Mouse (Mus musculus): ENCODE results near the gene Pbx3. TPM values are rescaled to one million over a fixed set of nuclear protein-coding genes. Genes with fewer than 3 reads are reported as not detected.

The Pbx3 gene
- polyA plus RNA-seq, 1 experiment from 2014 or later: 20.8 TPM

DNA sequence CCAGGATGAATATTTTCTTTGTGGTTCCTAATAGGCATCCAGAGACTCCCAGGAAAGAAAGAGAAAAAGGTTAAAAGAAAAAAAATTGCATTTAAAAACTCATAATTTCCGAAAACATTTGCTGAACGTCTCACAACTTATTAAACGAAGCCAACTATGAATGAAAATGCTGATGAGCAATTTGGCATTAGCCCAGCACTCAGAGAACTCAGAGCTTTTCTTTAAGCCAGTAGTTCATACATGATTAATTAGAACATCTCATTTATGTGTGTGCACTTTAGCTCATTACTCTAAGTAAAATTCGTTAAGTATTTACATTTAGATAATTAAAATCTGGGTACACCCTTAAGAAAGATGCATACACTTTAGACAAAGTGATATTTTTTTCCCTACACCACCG is 155.3 kb downstream of the Pbx3 start:
- no peak overlapping the region for H3K4me3 ChIP-seq (replicated peaks; ENCODE audit: low read length)
- no peak for ATAC-seq (ENCODE audit: insufficient read depth, low FRiP score)
- no peaks in the 10 kb centered on the region for H3K4me1 ChIP-seq (ENCODE audit: control insufficient read depth, insufficient read depth, low read length)
- H3K9ac ChIP-seq (ENCODE audit: low read length): no peak overlapping the region
- H3K36me3 ChIP-seq (ENCODE audit: control insufficient read depth, insufficient read depth, low read length): no peaks in the 10 kb centered on the region
- no peak overlapping the region for H3K27ac ChIP-seq (ENCODE audit: low read length)
- no peak overlapping the region for H3K4me2 ChIP-seq (ENCODE audit: low read depth, low read length)
- no peaks in the 10 kb centered on the region for H3K27me3 ChIP-seq (ENCODE audit: control insufficient read depth, insufficient read depth, low read length)
- WGBS: 71% methylated on average over 5 of the region's 5 CpGs
- no peaks in the 10 kb centered on the region for H3K9me3 ChIP-seq (replicated peaks; ENCODE audit: control insufficient read depth, low read length)

DNA sequence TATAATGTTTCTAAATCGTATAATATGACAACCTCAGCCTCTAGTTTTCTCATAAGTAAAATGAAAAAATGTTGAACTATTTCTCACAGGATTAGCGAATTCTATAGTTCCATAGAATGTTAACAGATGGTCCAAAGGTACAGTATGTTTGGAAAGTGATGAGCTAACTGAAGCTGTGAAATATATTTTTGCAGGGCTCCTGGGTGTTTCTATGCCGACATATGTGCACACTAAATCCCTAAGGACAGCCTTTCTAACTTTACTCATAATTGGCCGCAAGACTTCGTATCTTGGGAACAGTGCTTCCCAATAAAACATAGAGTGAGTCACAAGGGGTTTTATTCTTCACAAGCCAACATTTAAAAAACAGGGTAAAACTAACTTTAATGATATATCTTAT is 157.4 kb downstream of the Pbx3 start:
- H3K4me3 ChIP-seq (replicated peaks; ENCODE audit: low read length): no peak overlapping the region
- H3K4me1 ChIP-seq (ENCODE audit: control insufficient read depth, insufficient read depth, low read length): no peaks in the 10 kb centered on the region
- H3K4me2 ChIP-seq (ENCODE audit: low read depth, low read length): no peak overlapping the region
- 80% methylated on average over 5 of the region's 5 CpGs for WGBS
- no peak overlapping the region for H3K27ac ChIP-seq (ENCODE audit: low read length)
- no peaks in the 10 kb centered on the region for H3K9me3 ChIP-seq (replicated peaks; ENCODE audit: control insufficient read depth, low read length)
- H3K9ac ChIP-seq (ENCODE audit: low read length): no peak overlapping the region
- no peaks in the 10 kb centered on the region for H3K36me3 ChIP-seq (ENCODE audit: control insufficient read depth, insufficient read depth, low read length)
- ATAC-seq (ENCODE audit: insufficient read depth, low FRiP score): no peak
- H3K27me3 ChIP-seq (ENCODE audit: control insufficient read depth, insufficient read depth, low read length): no peaks in the 10 kb centered on the region

DNA sequence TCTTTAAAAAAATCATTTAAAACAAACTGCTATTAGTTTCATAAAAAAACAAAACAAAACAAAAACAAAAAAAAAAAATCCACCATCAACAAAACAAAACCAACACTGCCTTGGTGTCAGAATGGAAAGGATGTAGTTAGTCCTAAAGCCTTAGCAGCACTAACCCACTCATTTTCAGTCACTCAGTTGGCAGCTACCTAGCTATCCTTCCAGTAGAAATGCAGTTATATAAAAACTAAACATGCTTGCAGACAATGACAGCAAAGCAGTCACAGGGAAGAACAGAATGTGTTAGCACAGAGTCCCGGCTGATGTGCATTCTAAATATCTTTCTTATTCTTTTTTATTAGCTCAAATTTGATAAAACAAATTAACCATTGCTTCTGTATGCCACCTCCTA is 160.5 kb downstream of the Pbx3 start:
- no peak for ATAC-seq (ENCODE audit: insufficient read depth, low FRiP score)
- Histone ChIP-seq H3K9ac (ENCODE audit: low read length) (no peak overlapping the region), H3K27me3 (ENCODE audit: control insufficient read depth, insufficient read depth, low read length) (no peaks in the 10 kb centered on the region), H3K27ac (ENCODE audit: low read length) (no peak overlapping the region), H3K36me3 (ENCODE audit: control insufficient read depth, insufficient read depth, low read length) (no peaks in the 10 kb centered on the region), H3K4me3 (replicated peaks; ENCODE audit: low read length) (no peak overlapping the region), H3K4me2 (ENCODE audit: low read depth, low read length) (no peak overlapping the region), H3K9me3 (replicated peaks; ENCODE audit: control insufficient read depth, low read length) (no peaks in the 10 kb centered on the region), H3K4me1 (ENCODE audit: control insufficient read depth, insufficient read depth, low read length) (no peaks in the 10 kb centered on the region)
- 90% methylated on average over 1 of the region's 1 CpGs for WGBS

DNA sequence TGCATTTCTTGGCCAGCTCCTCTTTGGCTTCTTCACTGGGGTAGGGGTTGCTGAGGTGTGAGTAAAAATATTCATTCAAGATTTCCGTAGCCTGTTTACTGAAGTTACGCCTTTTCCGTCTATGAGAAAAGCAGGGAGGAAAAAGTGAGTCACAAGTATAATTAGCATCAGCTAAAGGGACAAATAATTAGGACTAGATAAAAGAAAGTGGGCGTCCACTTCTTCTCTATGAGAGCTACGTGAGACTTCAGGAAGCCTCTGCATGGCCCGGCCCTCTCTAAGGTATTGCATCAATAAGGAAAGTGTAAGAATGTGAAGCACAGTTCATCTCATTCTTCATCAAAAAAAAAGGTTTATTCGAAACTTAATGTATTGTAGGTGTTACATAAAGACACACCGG is 168.1 kb downstream of the Pbx3 start:
- Histone ChIP-seq H3K9ac (ENCODE audit: low read length) (no peak overlapping the region), H3K4me3 (replicated peaks; ENCODE audit: low read length) (no peak overlapping the region), H3K4me2 (ENCODE audit: low read depth, low read length) (no peak overlapping the region), H3K36me3 (ENCODE audit: control insufficient read depth, insufficient read depth, low read length) (peaks cover 8% of the 10 kb centered on the region; the same call in 1 of the 2 replicates), H3K9me3 (replicated peaks; ENCODE audit: control insufficient read depth, low read length) (no peaks in the 10 kb centered on the region), H3K27me3 (ENCODE audit: control insufficient read depth, insufficient read depth, low read length) (no peaks in the 10 kb centered on the region), H3K27ac (ENCODE audit: low read length) (no peak overlapping the region), H3K4me1 (ENCODE audit: control insufficient read depth, insufficient read depth, low read length) (no peaks in the 10 kb centered on the region)
- ATAC-seq (ENCODE audit: insufficient read depth, low FRiP score): no peak
- WGBS: 94% methylated on average over 8 of the region's 8 CpGs

DNA sequence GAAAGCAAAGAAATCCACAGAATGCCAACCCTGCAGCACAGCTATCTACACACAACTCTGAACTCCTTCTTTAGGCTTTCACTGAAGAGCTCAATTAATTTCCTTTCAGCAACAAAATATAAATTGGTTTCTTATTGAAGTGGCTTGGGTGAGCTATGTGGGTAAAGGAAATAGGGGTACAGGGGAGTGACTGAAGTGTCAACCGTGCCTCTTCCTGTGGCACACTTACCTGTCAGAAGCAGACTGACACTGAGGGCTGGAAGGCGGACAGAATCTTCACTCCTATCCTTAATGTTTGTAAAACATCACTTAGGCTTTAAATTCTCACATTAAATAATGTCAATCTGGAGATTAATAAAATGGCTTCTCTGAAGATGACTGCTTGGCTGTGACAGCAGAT is 168.6 kb downstream of the Pbx3 start:
- peaks cover 8% of the 10 kb centered on the region; the same call in 1 of the 2 replicates for H3K36me3 ChIP-seq (ENCODE audit: control insufficient read depth, insufficient read depth, low read length)
- H3K27ac ChIP-seq (ENCODE audit: low read length): no peak overlapping the region
- H3K27me3 ChIP-seq (ENCODE audit: control insufficient read depth, insufficient read depth, low read length): no peaks in the 10 kb centered on the region
- H3K9me3 ChIP-seq (replicated peaks; ENCODE audit: control insufficient read depth, low read length): no peaks in the 10 kb centered on the region
- no peak overlapping the region for H3K4me2 ChIP-seq (ENCODE audit: low read depth, low read length)
- no peaks in the 10 kb centered on the region for H3K4me1 ChIP-seq (ENCODE audit: control insufficient read depth, insufficient read depth, low read length)
- no peak overlapping the region for H3K4me3 ChIP-seq (replicated peaks; ENCODE audit: low read length)
- H3K9ac ChIP-seq (ENCODE audit: low read length): no peak overlapping the region
- no peak for ATAC-seq (ENCODE audit: insufficient read depth, low FRiP score)
- WGBS: 95% methylated on average over 2 of the region's 2 CpGs

DNA sequence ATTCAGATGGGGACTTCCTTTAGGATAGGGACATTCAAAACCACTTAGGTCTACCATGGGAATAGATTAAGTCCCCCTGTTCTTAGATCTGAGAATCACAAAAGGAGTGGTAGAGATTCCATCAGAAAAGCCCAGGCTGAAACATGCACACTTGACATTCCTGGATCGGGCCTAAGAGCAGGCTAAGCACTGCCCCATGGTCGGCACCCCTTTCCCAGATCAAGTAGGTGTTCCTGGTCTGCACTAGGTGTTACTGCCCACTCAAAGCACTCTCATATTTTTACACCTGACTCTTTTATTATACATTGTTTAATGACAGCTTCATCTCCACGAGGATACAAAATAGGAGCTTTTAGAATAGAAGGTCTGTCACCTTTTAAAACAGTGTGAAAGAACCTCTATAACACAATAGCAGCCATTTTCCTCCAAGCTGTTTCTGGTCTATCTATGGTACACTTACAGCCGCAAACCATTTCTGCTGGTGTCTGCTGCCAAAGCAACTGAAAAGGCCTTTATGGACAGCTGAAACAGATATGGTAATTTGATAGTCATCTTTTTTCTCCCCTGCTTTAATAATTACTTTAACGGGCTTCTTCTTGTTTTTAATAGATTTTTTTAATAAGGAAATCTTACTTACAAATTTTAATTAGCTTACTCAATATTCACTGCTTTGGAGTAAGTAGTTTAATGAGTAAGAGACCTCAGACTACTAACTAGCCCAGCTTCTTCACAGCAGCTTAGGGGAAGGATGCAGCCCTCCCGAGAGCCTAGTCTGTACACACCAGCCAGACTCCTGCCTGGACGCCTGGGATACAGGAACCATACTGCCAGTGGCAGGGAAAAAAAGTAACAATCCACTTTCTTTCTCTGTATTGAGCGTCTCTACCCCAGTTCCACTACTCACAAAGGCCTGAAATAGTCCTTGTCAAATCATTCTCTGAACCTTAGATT is 178.8 kb downstream of the Pbx3 start:
- no peaks in the 10 kb centered on the region for H3K4me1 ChIP-seq (ENCODE audit: control insufficient read depth, insufficient read depth, low read length)
- no peak overlapping the region for H3K4me2 ChIP-seq (ENCODE audit: low read depth, low read length)
- H3K27ac ChIP-seq (ENCODE audit: low read length): no peak overlapping the region
- H3K4me3 ChIP-seq (replicated peaks; ENCODE audit: low read length): no peak overlapping the region
- ATAC-seq (ENCODE audit: insufficient read depth, low FRiP score): no peak
- no peak overlapping the region for H3K9ac ChIP-seq (ENCODE audit: low read length)
- H3K9me3 ChIP-seq (replicated peaks; ENCODE audit: control insufficient read depth, low read length): no peaks in the 10 kb centered on the region
- H3K36me3 ChIP-seq (ENCODE audit: control insufficient read depth, insufficient read depth, low read length): no peaks in the 10 kb centered on the region
- WGBS: 73% methylated on average over 8 of the region's 8 CpGs
- H3K27me3 ChIP-seq (ENCODE audit: control insufficient read depth, insufficient read depth, low read length): no peaks in the 10 kb centered on the region

DNA sequence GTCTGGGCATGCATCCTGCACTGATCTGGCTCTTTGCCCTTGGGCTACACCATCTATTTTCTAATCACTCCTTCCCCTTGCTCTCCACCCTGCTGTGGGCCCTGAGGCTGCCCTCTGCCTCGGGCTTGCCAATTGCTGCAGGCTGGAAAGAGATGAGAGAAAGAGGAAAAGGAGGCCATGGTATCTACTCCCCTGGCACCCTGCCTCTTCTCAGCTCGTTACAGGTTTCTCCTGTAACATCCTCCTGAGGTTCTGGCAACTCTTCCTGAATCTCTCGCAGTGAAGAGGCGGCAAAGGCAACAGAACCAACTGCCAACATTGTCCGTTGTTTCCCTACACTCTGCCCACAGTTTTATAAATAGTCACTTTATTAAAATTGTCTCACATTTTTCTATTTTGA is 179.7 kb downstream of the Pbx3 start:
- H3K9ac ChIP-seq (ENCODE audit: low read length): no peak overlapping the region
- no peaks in the 10 kb centered on the region for H3K9me3 ChIP-seq (replicated peaks; ENCODE audit: control insufficient read depth, low read length)
- no peaks in the 10 kb centered on the region for H3K36me3 ChIP-seq (ENCODE audit: control insufficient read depth, insufficient read depth, low read length)
- H3K4me3 ChIP-seq (replicated peaks; ENCODE audit: low read length): no peak overlapping the region
- 84% methylated on average over 5 of the region's 5 CpGs for WGBS
- no peaks in the 10 kb centered on the region for H3K4me1 ChIP-seq (ENCODE audit: control insufficient read depth, insufficient read depth, low read length)
- H3K27ac ChIP-seq (ENCODE audit: low read length): no peak overlapping the region
- no peaks in the 10 kb centered on the region for H3K27me3 ChIP-seq (ENCODE audit: control insufficient read depth, insufficient read depth, low read length)
- H3K4me2 ChIP-seq (ENCODE audit: low read depth, low read length): no peak overlapping the region
- ATAC-seq (ENCODE audit: insufficient read depth, low FRiP score): no peak

DNA sequence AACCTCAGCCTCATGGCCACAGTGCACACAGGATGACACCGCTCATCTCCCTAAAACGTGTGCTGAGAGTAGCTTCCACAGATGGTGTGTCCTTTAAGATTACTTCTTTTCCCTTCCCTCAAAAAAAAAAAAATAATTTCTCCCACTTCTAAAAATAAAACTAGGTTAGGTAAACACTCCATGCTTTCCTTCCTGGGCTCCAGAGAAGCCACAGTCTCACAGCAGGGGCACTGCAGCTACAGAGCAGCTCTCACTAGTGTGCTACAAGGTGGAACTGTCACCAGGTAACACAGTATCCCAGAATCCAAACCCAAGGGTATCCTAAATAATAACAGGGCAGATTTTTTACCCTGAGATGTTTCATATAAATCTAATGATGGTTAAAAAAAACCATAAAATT is 185.6 kb downstream of the Pbx3 start:
- H3K9ac ChIP-seq (ENCODE audit: low read length): no peak overlapping the region
- H3K27me3 ChIP-seq (ENCODE audit: control insufficient read depth, insufficient read depth, low read length): no peaks in the 10 kb centered on the region
- H3K4me3 ChIP-seq (replicated peaks; ENCODE audit: low read length): no peak overlapping the region
- no peak overlapping the region for H3K27ac ChIP-seq (ENCODE audit: low read length)
- no peaks in the 10 kb centered on the region for H3K9me3 ChIP-seq (replicated peaks; ENCODE audit: control insufficient read depth, low read length)
- no peaks in the 10 kb centered on the region for H3K36me3 ChIP-seq (ENCODE audit: control insufficient read depth, insufficient read depth, low read length)
- no peak for ATAC-seq (ENCODE audit: insufficient read depth, low FRiP score)
- 65% methylated on average over 2 of the region's 2 CpGs for WGBS
- H3K4me2 ChIP-seq (ENCODE audit: low read depth, low read length): no peak overlapping the region
- no peaks in the 10 kb centered on the region for H3K4me1 ChIP-seq (ENCODE audit: control insufficient read depth, insufficient read depth, low read length)

DNA sequence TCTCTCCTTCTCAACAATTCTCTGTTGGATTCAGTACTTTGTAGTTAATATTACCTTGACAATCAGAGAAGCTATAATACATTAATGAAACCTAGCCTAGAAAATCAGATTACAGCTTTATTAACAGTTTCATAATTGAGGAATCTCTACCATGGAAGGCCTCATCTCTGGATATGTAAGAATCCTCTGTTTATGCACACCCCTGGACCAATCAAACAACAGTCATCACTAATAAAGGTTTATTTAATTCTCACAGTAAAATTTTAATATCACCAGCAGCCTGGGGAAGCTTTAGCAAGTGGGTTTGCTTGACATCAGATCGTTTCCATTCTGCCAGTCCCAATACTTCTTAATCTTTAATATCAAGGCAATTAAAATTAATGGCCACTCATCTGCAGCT is 191.3 kb downstream of the Pbx3 start:
- H3K27me3 ChIP-seq (ENCODE audit: control insufficient read depth, insufficient read depth, low read length): no peaks in the 10 kb centered on the region
- no peaks in the 10 kb centered on the region for H3K9me3 ChIP-seq (replicated peaks; ENCODE audit: control insufficient read depth, low read length)
- no peak overlapping the region for H3K4me3 ChIP-seq (replicated peaks; ENCODE audit: low read length)
- no peak for ATAC-seq (ENCODE audit: insufficient read depth, low FRiP score)
- 73% methylated on average over 1 of the region's 1 CpGs for WGBS
- H3K4me1 ChIP-seq (ENCODE audit: control insufficient read depth, insufficient read depth, low read length): no peaks in the 10 kb centered on the region
- H3K27ac ChIP-seq (ENCODE audit: low read length): no peak overlapping the region
- no peak overlapping the region for H3K9ac ChIP-seq (ENCODE audit: low read length)
- no peaks in the 10 kb centered on the region for H3K36me3 ChIP-seq (ENCODE audit: control insufficient read depth, insufficient read depth, low read length)
- no peak overlapping the region for H3K4me2 ChIP-seq (ENCODE audit: low read depth, low read length)

Data from stomach, embryonic 16.5 days (tissue).